Mouse (Mus musculus): Measurements from ENCODE around the gene A630001G21Rik. TPM values are rescaled to one million over a fixed set of nuclear protein-coding genes. Genes with fewer than 3 reads are reported as not detected.

The A630001G21Rik gene
- polyA plus RNA-seq, 1 experiment from 2014 or later: 1.1 TPM

- Histone ChIP-seq H3K4me3 (replicated peaks) (no peak overlapping the region), H3K27me3 (replicated peaks) (no peaks in the 10 kb centered on the region), H3K4me2 (replicated peaks) (peak overlapping the region; percentile 16; the same call in 1 of the 2 replicates), H3K9ac (no peak overlapping the region), H3K9me3 (no peaks in the 10 kb centered on the region), H3K36me3 (no peaks in the 10 kb centered on the region), H3K27ac (no peak overlapping the region), H3K4me1 (replicated peaks) (peaks cover 7% of the 10 kb centered on the region; the same call in 1 of the 2 replicates)
- ATAC-seq: no peak
- WGBS: 55% methylated on average over 3 of the region's 3 CpGs
Observed at GRCm38 (mm10) chr1:85795196-85795595, 16.8 kb upstream of the A630001G21Rik start.

- no peaks in the 10 kb centered on the region for H3K36me3 ChIP-seq
- peak overlapping the region; percentile 95 for H3K27ac ChIP-seq
- no peaks in the 10 kb centered on the region for H3K9me3 ChIP-seq
- H3K4me3 ChIP-seq (replicated peaks): peak overlapping the region; percentile 97
- no peaks in the 10 kb centered on the region for H3K27me3 ChIP-seq (replicated peaks)
- WGBS: under 1% methylated on average over 38 of the region's 38 CpGs
- peak; percentile 49 for ATAC-seq
- H3K4me1 ChIP-seq (replicated peaks): peaks cover 7% of the 10 kb centered on the region; the same call in 1 of the 2 replicates
- peak overlapping the region; percentile 72 for H3K4me2 ChIP-seq (replicated peaks)
- H3K9ac ChIP-seq: peak overlapping the region; percentile 97
Observed at GRCm38 (mm10) chr1:85794106-85794771, 15.8 kb upstream of the A630001G21Rik start.

GRCm38 (mm10) chr1:85793208-85794105, 15.0 kb upstream of the A630001G21Rik start, which contains the start of gene Cab39:
Gene Cab39 (plus strand): TSS chr1:85793441.
- WGBS: under 1% methylated on average over 110 of the region's 118 CpGs
- peak; percentile 87 for ATAC-seq

GRCm38 (mm10) chr1:85791476-85791875, 13.0 kb upstream of the A630001G21Rik start:
- ATAC-seq: no peak
- H3K9ac ChIP-seq: no peak overlapping the region
- H3K4me3 ChIP-seq (replicated peaks): no peak overlapping the region
- H3K9me3 ChIP-seq: no peaks in the 10 kb centered on the region
- H3K4me2 ChIP-seq (replicated peaks): no peak overlapping the region
- peaks cover 7% of the 10 kb centered on the region; the same call in 1 of the 2 replicates for H3K4me1 ChIP-seq (replicated peaks)
- no peaks in the 10 kb centered on the region for H3K27me3 ChIP-seq (replicated peaks)
- WGBS: 84% methylated on average over 3 of the region's 3 CpGs
- no peak overlapping the region for H3K27ac ChIP-seq
- no peaks in the 10 kb centered on the region for H3K36me3 ChIP-seq

More at GRCm38 (mm10) chr1:85793208-85794105, 15.0 kb upstream of the A630001G21Rik start, which contains the start of gene Cab39:
- H3K27me3 ChIP-seq (replicated peaks): no peaks in the 10 kb centered on the region
- no peaks in the 10 kb centered on the region for H3K9me3 ChIP-seq
- H3K4me2 ChIP-seq (replicated peaks): peak within 1 kb of the TSS; percentile 72
- H3K36me3 ChIP-seq: no peaks in the 10 kb centered on the region
- peaks cover 7% of the 10 kb centered on the region; the same call in 1 of the 2 replicates for H3K4me1 ChIP-seq (replicated peaks)
- peak within 1 kb of the TSS; percentile 95 for H3K27ac ChIP-seq
- peak within 1 kb of the TSS; percentile 97 for H3K9ac ChIP-seq
- H3K4me3 ChIP-seq (replicated peaks): peak within 1 kb of the TSS; percentile 97

- ATAC-seq: peak; percentile 85
- Histone ChIP-seq H3K4me1 (replicated peaks) (peaks cover 3% of the 10 kb centered on the region; the same call in 1 of the 2 replicates), H3K9ac (no peak overlapping the region)
Observed at GRCm38 (mm10) chr1:85790565-85790964, 12.1 kb upstream of the A630001G21Rik start.

GRCm38 (mm10) chr1:85779428-85780180, 1.2 kb upstream of the A630001G21Rik start:
- WGBS: 71% methylated on average over 4 of the region's 4 CpGs
- H3K27ac ChIP-seq: no peak overlapping the region
- H3K36me3 ChIP-seq: no peaks in the 10 kb centered on the region
- ATAC-seq: peak; percentile 34
- no peak overlapping the region for H3K4me3 ChIP-seq (replicated peaks)
- no peaks in the 10 kb centered on the region for H3K4me1 ChIP-seq (replicated peaks)
- no peaks in the 10 kb centered on the region for H3K27me3 ChIP-seq (replicated peaks)
- no peak overlapping the region for H3K4me2 ChIP-seq (replicated peaks)
- H3K9ac ChIP-seq: no peak overlapping the region
- H3K9me3 ChIP-seq: no peaks in the 10 kb centered on the region

More at GRCm38 (mm10) chr1:85790565-85790964, 12.1 kb upstream of the A630001G21Rik start:
- no peaks in the 10 kb centered on the region for H3K9me3 ChIP-seq
- H3K4me2 ChIP-seq (replicated peaks): no peak overlapping the region
- no peaks in the 10 kb centered on the region for H3K36me3 ChIP-seq
- peak overlapping the region; percentile 40 for H3K27ac ChIP-seq
- H3K27me3 ChIP-seq (replicated peaks): no peaks in the 10 kb centered on the region
- H3K4me3 ChIP-seq (replicated peaks): no peak overlapping the region
- WGBS: 42% methylated on average over 3 of the region's 3 CpGs

GRCm38 (mm10) chr1:85779012-85779411, 569 bp upstream of the A630001G21Rik start:
- Histone ChIP-seq H3K4me3 (replicated peaks) (no peak overlapping the region), H3K36me3 (no peaks in the 10 kb centered on the region), H3K4me2 (replicated peaks) (no peak overlapping the region), H3K4me1 (replicated peaks) (no peaks in the 10 kb centered on the region), H3K27me3 (replicated peaks) (no peaks in the 10 kb centered on the region), H3K9me3 (no peaks in the 10 kb centered on the region), H3K9ac (no peak overlapping the region), H3K27ac (no peak overlapping the region)
- 68% methylated on average over 3 of the region's 3 CpGs for WGBS
- peak; percentile 49; the same call in 1 of the 2 replicates for ATAC-seq

GRCm38 (mm10) chr1:85776154-85776553, 2.3 kb downstream of the A630001G21Rik start:
- H3K27me3 ChIP-seq (replicated peaks): no peaks in the 10 kb centered on the region
- no peak overlapping the region for H3K27ac ChIP-seq
- no peak overlapping the region for H3K9ac ChIP-seq
- no peak overlapping the region for H3K4me2 ChIP-seq (replicated peaks)
- H3K4me1 ChIP-seq (replicated peaks): no peaks in the 10 kb centered on the region
- H3K4me3 ChIP-seq (replicated peaks): no peak overlapping the region
- ATAC-seq: no peak
- 47% methylated on average over 10 of the region's 10 CpGs for WGBS
- H3K36me3 ChIP-seq: no peaks in the 10 kb centered on the region
- no peaks in the 10 kb centered on the region for H3K9me3 ChIP-seq

GRCm38 (mm10) chr1:85775136-85775535, 3.3 kb downstream of the A630001G21Rik start:
- Histone ChIP-seq H3K27me3 (replicated peaks) (no peaks in the 10 kb centered on the region), H3K4me3 (replicated peaks) (no peak overlapping the region), H3K9ac (no peak overlapping the region), H3K36me3 (no peaks in the 10 kb centered on the region), H3K27ac (no peak overlapping the region), H3K9me3 (no peaks in the 10 kb centered on the region), H3K4me1 (replicated peaks) (no peaks in the 10 kb centered on the region), H3K4me2 (replicated peaks) (no peak overlapping the region)
- 77% methylated on average over 7 of the region's 7 CpGs for WGBS
- no peak for ATAC-seq

- Histone ChIP-seq H3K4me2 (replicated peaks) (no peak overlapping the region), H3K9ac (no peak overlapping the region), H3K27me3 (replicated peaks) (no peaks in the 10 kb centered on the region), H3K4me3 (replicated peaks) (no peak overlapping the region), H3K27ac (no peak overlapping the region), H3K36me3 (no peaks in the 10 kb centered on the region), H3K9me3 (no peaks in the 10 kb centered on the region), H3K4me1 (replicated peaks) (no peaks in the 10 kb centered on the region)
- no peak for ATAC-seq
- 69% methylated on average over 3 of the region's 3 CpGs for WGBS
Observed at GRCm38 (mm10) chr1:85771976-85772375, 6.5 kb downstream of the A630001G21Rik start.

GRCm38 (mm10) chr1:85767754-85768153, 10.7 kb downstream of the A630001G21Rik start:
- Histone ChIP-seq H3K4me1 (replicated peaks) (no peaks in the 10 kb centered on the region), H3K36me3 (no peaks in the 10 kb centered on the region), H3K4me3 (replicated peaks) (no peak overlapping the region), H3K4me2 (replicated peaks) (no peak overlapping the region), H3K9me3 (no peaks in the 10 kb centered on the region), H3K27ac (no peak overlapping the region), H3K9ac (no peak overlapping the region), H3K27me3 (replicated peaks) (no peaks in the 10 kb centered on the region)
- WGBS: 42% methylated on average over 1 of the region's 1 CpGs
- no peak for ATAC-seq

GRCm38 (mm10) chr1:85766120-85766519, 12.3 kb downstream of the A630001G21Rik start:
- Histone ChIP-seq H3K4me3 (replicated peaks) (no peak overlapping the region), H3K4me2 (replicated peaks) (no peak overlapping the region), H3K4me1 (replicated peaks) (no peaks in the 10 kb centered on the region), H3K27ac (no peak overlapping the region), H3K9ac (no peak overlapping the region), H3K9me3 (no peaks in the 10 kb centered on the region), H3K36me3 (no peaks in the 10 kb centered on the region), H3K27me3 (replicated peaks) (no peaks in the 10 kb centered on the region)
- ATAC-seq: no peak
- WGBS: 89% methylated on average over 3 of the region's 3 CpGs
